Mouse (Mus musculus) cerebellum, postnatal 14 days (tissue): ENCODE measurements around the gene Bmf.
A peak's percentile ranks its signal among the peaks of the same experiment; 100 is the strongest.

Source experiments
- DNase-seq, 2 experiments: peaks; one replicate each; pipeline ENCODE4 v3.0.0; 2021; ENCODE audit warnings: mixed read lengths in 2 of 2

The Bmf gene

DNA sequence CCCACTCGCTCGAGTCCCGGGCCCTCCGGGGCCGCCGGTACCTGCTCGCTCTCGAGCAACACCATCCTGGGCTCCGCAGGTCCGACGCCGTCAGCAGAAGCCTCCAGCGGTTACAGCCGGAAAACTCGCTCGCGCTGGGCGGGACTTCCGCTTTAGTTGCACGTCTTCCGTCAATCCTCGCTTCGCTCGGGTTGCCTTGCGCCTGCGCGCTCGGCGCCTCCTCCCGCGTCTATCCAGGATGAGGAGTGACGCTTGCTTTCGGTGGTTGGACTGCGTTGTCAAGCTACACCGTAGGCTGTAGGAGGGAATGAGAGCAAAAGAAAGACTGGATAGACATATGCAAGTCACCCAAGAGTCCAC lies 70.0 kb downstream of the Bmf start, which contains the start of gene Srp14:
Gene Srp14, minus strand, starts transcription at position 162 of the 360 bp plus-strand sequence.
- DNase-seq, result peak; percentile 94 to 95

DNA sequence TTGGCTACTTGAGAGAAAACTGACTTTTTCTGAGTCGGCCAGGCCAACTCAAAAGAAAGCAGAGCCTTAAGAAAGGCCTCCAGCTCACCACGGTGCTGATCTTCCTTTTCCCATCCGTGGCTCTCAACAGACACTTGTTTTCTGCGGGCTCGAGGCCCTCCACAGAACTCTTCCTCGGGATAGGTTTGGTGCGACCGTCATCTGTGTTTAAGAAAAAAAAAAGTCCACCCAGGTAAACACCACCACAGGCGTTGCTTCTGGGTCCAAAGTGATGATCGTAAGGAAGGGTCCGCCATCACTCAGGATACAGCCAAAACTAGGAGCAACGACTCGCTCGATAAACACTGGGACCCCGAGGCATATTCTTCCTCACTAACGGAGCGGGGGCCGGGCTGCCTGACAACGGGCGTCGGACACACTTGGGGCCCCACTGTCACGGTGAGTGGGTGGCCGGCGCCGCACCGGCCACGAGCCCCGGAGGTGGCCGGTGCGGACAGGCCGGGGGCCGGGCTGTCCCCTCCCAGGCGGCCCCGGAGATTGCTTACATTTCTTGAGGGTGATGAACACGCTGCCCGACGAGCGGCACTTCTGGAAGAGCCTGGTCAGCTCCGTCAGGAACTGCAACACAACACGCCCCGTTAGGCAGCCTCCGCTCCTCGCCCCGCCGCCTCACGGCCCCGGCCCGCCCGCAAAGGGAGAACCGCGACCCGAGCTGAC lies 70.5 kb downstream of the Bmf start:
- DNase-seq, result no peak
